Mouse (Mus musculus): ENCODE data around the gene Slc24a4. TPM values are rescaled to one million over a fixed set of nuclear protein-coding genes. Genes with fewer than 3 reads are reported as not detected.

Gene Slc24a4
- 10.2 TPM in 2 replicates for polyA plus RNA-seq (2021; fragmentation: Nextera tagmentation)
- long read RNA-seq, experiment 1, transcript Slc24a4-203 (17 exons, 1,955 nt), result major isoform, 7 of 18 reads
- long read RNA-seq, experiment 1, partial matches to known transcripts, result 3 of 18 reads
- long read RNA-seq, experiment 1, other reads (novel, unspliced or antisense), result 8 of 18 reads
- long read RNA-seq, experiment 2, full-length matches to known transcripts, result 75 of 96 reads
- long read RNA-seq, experiment 2, partial matches to known transcripts, result 11 of 96 reads
- long read RNA-seq, experiment 2, other reads (novel, unspliced or antisense), result 10 of 96 reads

GRCm38 (mm10) chr12:102128081-102128790 is at the start of gene Slc24a4:
Gene Slc24a4, plus strand, starts transcription at chr12:102128733.

GRCm38 (mm10) chr12:102282763-102283482 is 154.4 kb downstream of the Slc24a4 start, which contains the start of gene Rin3:
Gene Rin3, plus strand, starts transcription at chr12:102283048.

Other genes with a start within 250 kb of the Slc24a4 start
- gene Trip11, start 215.5 kb upstream of the Slc24a4 start, polyA plus RNA-seq (2021; fragmentation: Nextera tagmentation), result 24.5 and 28.7 TPM in 2 replicates
- gene Atxn3, start 170.5 kb upstream of the Slc24a4 start, polyA plus RNA-seq (2021; fragmentation: Nextera tagmentation), result 6.4 and 7.6 TPM in 2 replicates
- 11.0 and 11.2 TPM in 2 replicates for gene Cpsf2, start 152.7 kb upstream of the Slc24a4 start, polyA plus RNA-seq (2021; fragmentation: Nextera tagmentation)
- 1.1 and 2.2 TPM in 2 replicates for gene Rin3, start 154.3 kb downstream of the Slc24a4 start, polyA plus RNA-seq (2021; fragmentation: Nextera tagmentation)

Measured in layer of hippocampus, adult 6 months (tissue).